Mouse (Mus musculus) bone marrow, adult 2 months (tissue): ENCODE measurements around the gene Erbin.

Experiments used
- CTCF ChIP-seq: fragments of 200-500 bp; IDR thresholded peaks from 2 replicates; pipeline ENCODE4 v1.5.1; 2011; ENCODE audit warnings: low read length, control low read depth; ENCODE audit not compliant: control insufficient read depth, insufficient read depth
- POLR2A ChIP-seq: fragments of 200-500 bp; IDR thresholded peaks from 2 replicates; pipeline ENCODE4 v1.6.1; 2011; ENCODE audit warnings: low read depth, mild to moderate bottlenecking, control low read depth, low read length, borderline replicate concordance; ENCODE audit not compliant: control insufficient read depth

GRCm38 (mm10) chr13:103868875-103869274 is 51.4 kb downstream of the Erbin start:
- TF ChIP-seq POLR2A = no peak
- no peak for TF ChIP-seq CTCF
